Mouse (Mus musculus) testis, adult 2 months (tissue): ENCODE results near the gene Coro2b. TPM values are rescaled to one million over a fixed set of nuclear protein-coding genes. Genes with fewer than 3 reads are reported as not detected.
A peak's percentile ranks its signal among the peaks of the same experiment; 100 is the strongest.

Experiments
- H3K27ac ChIP-seq: fragments of 200-500 bp; 2 replicates; pipeline ENCODE4 v1.5.1; 2012; ENCODE audit warnings: low read depth, low read length; ENCODE audit not compliant: control insufficient read depth, insufficient read depth
- H3K27me3 ChIP-seq: fragments of 200-500 bp; 2 replicates; pipeline ENCODE4 v1.6.1; 2012; ENCODE audit warnings: mild to moderate bottlenecking, low read length, moderate library complexity; ENCODE audit not compliant: control insufficient read depth, insufficient read depth
- H3K36me3 ChIP-seq: fragments of 200-500 bp; 2 replicates; pipeline ENCODE4 v1.6.1; 2012; ENCODE audit warnings: mild to moderate bottlenecking, low read length; ENCODE audit not compliant: control insufficient read depth, insufficient read depth
- H3K4me1 ChIP-seq: fragments of 200-500 bp; 2 replicates; pipeline ENCODE4 v1.6.1; 2012; ENCODE audit warnings: low read length; ENCODE audit not compliant: control insufficient read depth, insufficient read depth
- H3K4me3 ChIP-seq: fragments of 200-500 bp; 2 replicates; pipeline ENCODE4 v1.5.1; 2012; ENCODE audit warnings: low read depth, mild to moderate bottlenecking, low read length, moderate library complexity, mixed read lengths; ENCODE audit not compliant: control insufficient read depth
- CTCF ChIP-seq: fragments of 200-500 bp; IDR thresholded peaks from 2 replicates; pipeline ENCODE4 v1.5.1; 2012; ENCODE audit warnings: low read depth, mild to moderate bottlenecking, inconsistent platforms, low read length, moderate library complexity; ENCODE audit not compliant: control insufficient read depth, insufficient read depth, insufficient replicate concordance
- POLR2A ChIP-seq: fragments of 200-500 bp; IDR thresholded peaks from 2 replicates; pipeline ENCODE4 v1.6.1; 2012; ENCODE audit warnings: low read depth, mild to moderate bottlenecking, inconsistent platforms, low read length, moderate library complexity; ENCODE audit not compliant: control insufficient read depth
- polyA plus RNA-seq: library from polyadenylated mRNA; depleted of rRNA; stranded (reverse); fragments of >200 nt; gene quantifications from 2 replicates; pipeline ENCODE4 v1.2.3, GENCODE M21; 2012

Gene Coro2b
- polyA plus RNA-seq, 1 experiment: 2.9 TPM

DNA sequence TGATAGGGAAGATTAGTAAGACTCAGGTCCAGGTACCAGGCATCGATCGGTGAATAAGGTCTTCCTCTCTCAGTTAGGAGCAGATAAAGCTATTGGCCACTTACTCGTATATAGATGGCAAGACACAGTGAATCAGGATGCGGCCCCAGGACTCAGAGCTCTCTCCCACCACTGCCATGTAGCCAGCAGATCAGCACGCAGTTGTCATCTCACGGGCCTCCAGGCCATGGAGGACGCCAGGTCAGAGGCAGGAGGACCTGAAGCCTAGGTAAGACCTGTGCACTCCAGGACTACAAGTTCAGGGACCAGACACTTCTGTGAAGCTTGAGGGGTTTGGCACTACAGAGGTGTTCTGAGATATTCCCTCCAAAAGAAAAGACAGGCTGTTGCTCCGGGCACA lies 21.2 kb upstream of the Coro2b start:
- TF ChIP-seq CTCF: no peak
- no peak for TF ChIP-seq POLR2A
- H3K27ac ChIP-seq: no peak overlapping the region

GRCm38 (mm10) chr9:62556748-62557147 lies 19.9 kb upstream of the Coro2b start:
- Histone ChIP-seq H3K4me1 (peaks cover 2% of the 10 kb centered on the region), H3K36me3 (no peaks in the 10 kb centered on the region), H3K27ac (no peak overlapping the region), H3K4me3 (no peak overlapping the region), H3K27me3 (no peaks in the 10 kb centered on the region)
- TF ChIP-seq POLR2A (no peak), CTCF (no peak)

More for the DNA sequence above, 21.2 kb upstream of the Coro2b start:
- H3K27me3 ChIP-seq: no peaks in the 10 kb centered on the region
- no peak overlapping the region for H3K4me3 ChIP-seq
- no peaks in the 10 kb centered on the region for H3K36me3 ChIP-seq
- peaks cover 6% of the 10 kb centered on the region for H3K4me1 ChIP-seq

- no peaks in the 10 kb centered on the region for H3K36me3 ChIP-seq
- H3K4me1 ChIP-seq: no peaks in the 10 kb centered on the region
- TF ChIP-seq POLR2A (no peak), CTCF (no peak)
- H3K27ac ChIP-seq: no peak overlapping the region
- no peak overlapping the region for H3K4me3 ChIP-seq
- no peaks in the 10 kb centered on the region for H3K27me3 ChIP-seq
Measured at GRCm38 (mm10) chr9:62555258-62555856, 18.5 kb upstream of the Coro2b start.

GRCm38 (mm10) chr9:62554606-62555005 lies 17.8 kb upstream of the Coro2b start:
- H3K27me3 ChIP-seq: no peaks in the 10 kb centered on the region
- TF ChIP-seq POLR2A (no peak), CTCF (no peak)
- H3K27ac ChIP-seq: no peak overlapping the region
- no peak overlapping the region for H3K4me3 ChIP-seq
- no peaks in the 10 kb centered on the region for H3K4me1 ChIP-seq
- no peaks in the 10 kb centered on the region for H3K36me3 ChIP-seq

DNA sequence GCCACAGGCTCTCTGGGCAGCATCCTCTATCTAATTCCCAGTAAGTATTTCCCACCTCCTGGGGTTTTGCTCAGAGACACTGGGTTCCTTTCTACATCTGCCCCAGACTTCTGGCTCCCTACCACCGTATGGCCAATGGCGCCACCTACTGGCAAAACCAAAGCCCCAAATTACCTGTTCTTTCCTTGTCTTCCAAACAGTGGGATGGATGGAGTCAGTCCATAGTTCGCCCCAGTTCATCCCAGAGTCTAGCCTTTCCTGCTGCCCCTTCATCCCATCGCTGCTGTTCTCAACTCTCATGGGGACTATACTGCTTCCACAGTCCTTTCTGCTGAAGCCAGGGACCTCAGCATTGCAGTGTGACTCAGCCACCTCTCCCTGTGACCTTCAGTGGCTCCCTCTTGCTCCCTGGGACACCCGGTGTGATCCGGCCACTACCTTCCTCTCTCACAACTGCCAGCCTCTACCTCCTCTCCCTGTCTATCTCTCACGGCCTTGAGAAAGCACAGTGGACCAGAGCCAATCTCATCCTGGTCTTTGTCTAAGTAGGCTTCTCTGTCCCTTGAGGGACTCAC lies 16.6 kb upstream of the Coro2b start:
- Histone ChIP-seq H3K27ac (no peak overlapping the region), H3K4me1 (no peaks in the 10 kb centered on the region), H3K36me3 (no peaks in the 10 kb centered on the region), H3K4me3 (no peak overlapping the region), H3K27me3 (no peaks in the 10 kb centered on the region)
- peak; percentile 64; the same call in 1 of the 2 replicates for TF ChIP-seq CTCF
- TF ChIP-seq POLR2A: no peak

- TF ChIP-seq POLR2A (no peak), CTCF (no peak)
- no peaks in the 10 kb centered on the region for H3K4me1 ChIP-seq
- no peak overlapping the region for H3K27ac ChIP-seq
- no peak overlapping the region for H3K4me3 ChIP-seq
- H3K36me3 ChIP-seq: no peaks in the 10 kb centered on the region
- H3K27me3 ChIP-seq: no peaks in the 10 kb centered on the region
Measured at GRCm38 (mm10) chr9:62551531-62551930, 14.7 kb upstream of the Coro2b start.

DNA sequence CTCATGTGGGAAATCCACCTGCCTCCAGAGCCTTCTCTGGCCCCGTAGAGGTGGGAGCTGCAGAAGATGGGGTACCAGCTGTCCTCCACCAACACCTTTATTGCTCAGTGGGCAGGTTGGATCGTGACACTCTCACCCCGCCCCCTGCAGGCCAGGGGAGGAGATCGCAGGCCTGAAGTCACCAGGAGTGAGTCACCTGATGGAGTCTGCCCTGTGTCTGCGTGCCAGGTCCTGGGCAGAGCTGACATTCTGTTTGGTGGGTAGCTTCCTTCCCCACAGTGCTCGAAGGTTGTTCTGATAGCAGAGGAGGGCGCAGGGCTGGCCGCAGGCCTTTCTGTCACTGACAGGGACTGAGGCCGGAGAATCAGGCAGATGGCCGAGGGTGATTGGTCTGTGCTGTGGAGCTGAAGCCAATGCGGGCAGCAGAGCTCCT lies 13.8 kb upstream of the Coro2b start:
- Histone ChIP-seq H3K27me3 (no peaks in the 10 kb centered on the region), H3K27ac (no peak overlapping the region), H3K4me1 (no peaks in the 10 kb centered on the region), H3K36me3 (no peaks in the 10 kb centered on the region), H3K4me3 (no peak overlapping the region)
- TF ChIP-seq POLR2A: no peak
- TF ChIP-seq CTCF: peak; percentile 67
